Mouse (Mus musculus) C2C12 (cell line): ENCODE data around the gene Arid5b.

Source experiments
- CTCF ChIP-seq: IDR thresholded peaks from one replicate; pipeline ENCODE4 v1.5.1; 2011; ENCODE audit not compliant: control insufficient read depth, insufficient read depth, insufficient read length
- FOSL1 ChIP-seq: IDR thresholded peaks from one replicate; pipeline ENCODE4 v1.8.0; 2011; ENCODE audit warnings: mild to moderate bottlenecking, low read length; ENCODE audit not compliant: poor library complexity, insufficient read depth, severe bottlenecking

- TF ChIP-seq FOSL1 (no peak), CTCF (no peak)
Observed at GRCm38 (mm10) chr10:68165709-68166694, 112.5 kb downstream of the Arid5b start.
